Mouse (Mus musculus): Measurements from ENCODE around the gene Uggt1.

Uggt1 gene

GRCm38 (mm10) chr1:36116488-36116887 lies 128.0 kb downstream of the Uggt1 start:
- no peak for DNase-seq (ENCODE audit: low spot score in 2 of 2)

DNA sequence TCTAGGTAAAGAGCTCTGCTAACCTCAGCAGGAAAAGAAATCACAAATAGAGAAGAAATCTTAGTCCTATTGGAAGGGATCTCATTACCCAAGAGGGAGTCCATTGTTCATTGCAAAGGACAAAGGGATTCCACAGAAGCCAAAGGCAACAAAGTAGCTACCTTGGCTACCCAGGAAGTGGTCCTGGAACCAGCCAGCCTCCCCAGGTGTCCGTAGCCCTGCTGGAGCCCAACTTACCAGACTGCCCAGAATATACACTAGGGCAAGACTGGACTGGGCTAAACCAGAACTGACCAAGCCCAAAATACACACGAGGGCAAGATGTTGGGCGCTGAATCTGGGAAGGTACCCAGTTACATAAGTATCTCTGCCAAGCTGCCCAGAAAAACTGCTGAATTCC lies 129.7 kb downstream of the Uggt1 start:
- DNase-seq (ENCODE audit: low spot score in 2 of 2): no peak

- DNase-seq (ENCODE audit: low spot score in 2 of 2): no peak
Measured at GRCm38 (mm10) chr1:36113670-36114069, 130.8 kb downstream of the Uggt1 start.

- DNase-seq (ENCODE audit: low spot score in 2 of 2): no peak
Measured at GRCm38 (mm10) chr1:36112665-36113064, 131.9 kb downstream of the Uggt1 start.

DNA sequence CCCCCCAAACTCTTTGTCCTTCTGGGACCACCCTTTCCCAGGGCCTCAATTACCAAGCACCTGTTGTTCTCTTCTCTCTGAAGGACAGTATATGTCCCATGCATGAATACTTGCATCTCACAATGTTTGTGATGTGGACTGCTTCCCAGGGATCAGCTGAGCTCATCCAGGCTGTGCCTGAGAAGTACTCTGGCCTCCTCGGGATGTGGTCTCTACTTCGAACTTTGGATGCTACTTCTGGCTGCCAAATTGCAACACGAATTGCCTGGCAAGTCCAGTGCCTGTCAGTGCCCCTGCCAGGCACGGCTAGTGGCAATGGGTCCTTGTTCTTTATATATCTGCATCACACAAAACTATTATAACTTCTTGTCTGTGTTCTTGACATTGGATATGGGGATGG lies 134.5 kb downstream of the Uggt1 start:
- no peak for DNase-seq (ENCODE audit: low spot score in 2 of 2)

DNA sequence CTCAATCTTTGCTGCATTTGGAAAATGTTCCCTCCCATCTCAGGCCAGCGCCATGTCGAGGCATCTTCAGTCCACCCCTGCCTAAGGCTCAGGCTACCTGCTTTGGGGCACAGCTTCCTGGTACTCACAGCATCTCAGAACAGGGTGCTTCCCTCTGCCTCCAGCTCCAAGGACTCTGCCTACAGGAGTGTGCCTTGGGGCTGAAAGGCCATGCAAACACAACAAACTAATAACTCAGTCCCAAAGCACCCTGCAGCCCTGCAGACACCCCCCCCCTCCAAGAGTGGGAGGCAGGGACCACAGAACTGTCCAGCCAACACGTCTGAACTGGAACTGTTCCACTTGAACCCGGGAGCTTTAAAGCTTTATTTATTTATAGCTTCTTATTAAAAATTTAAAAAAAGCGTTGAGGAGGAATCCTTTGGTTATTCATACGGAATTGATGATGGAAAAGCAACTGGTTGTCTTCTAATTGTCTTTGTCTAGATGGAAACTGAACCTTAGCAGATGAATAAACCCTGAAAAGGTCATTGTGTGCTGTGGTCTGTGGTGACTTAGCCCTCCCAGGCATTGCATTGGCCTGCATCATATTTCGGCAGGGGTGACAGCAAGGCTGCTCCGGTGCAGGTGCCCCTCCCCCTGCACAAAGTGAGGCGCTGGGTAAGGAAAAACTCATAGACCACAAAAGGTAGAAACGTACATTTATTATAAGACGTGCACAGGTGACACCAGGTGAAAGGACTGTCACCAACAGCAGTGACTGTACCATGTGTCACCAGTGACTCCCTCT lies 138.4 kb downstream of the Uggt1 start:
- no peak for DNase-seq (ENCODE audit: low spot score in 2 of 2)

DNA sequence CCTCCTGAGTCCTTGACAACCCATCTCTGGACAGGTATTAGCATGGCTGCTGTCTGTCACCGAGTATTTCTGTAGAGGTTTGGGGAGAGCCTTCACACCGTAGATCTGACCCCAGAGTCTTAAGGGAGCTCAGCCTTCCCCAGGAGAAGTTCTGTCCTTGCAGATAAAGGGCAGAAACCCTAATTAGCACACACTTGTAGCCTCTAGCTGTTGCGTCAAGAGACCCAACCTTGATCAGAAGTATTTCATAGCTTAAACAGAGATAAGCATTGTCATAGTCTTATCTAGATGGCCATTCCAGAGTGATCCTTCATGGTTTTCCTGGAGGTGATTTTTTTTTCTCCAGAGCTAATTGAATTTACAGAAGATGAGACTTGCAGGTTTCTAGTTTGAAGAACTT lies 144.1 kb downstream of the Uggt1 start:
- DNase-seq (ENCODE audit: low spot score in 2 of 2): no peak

DNA sequence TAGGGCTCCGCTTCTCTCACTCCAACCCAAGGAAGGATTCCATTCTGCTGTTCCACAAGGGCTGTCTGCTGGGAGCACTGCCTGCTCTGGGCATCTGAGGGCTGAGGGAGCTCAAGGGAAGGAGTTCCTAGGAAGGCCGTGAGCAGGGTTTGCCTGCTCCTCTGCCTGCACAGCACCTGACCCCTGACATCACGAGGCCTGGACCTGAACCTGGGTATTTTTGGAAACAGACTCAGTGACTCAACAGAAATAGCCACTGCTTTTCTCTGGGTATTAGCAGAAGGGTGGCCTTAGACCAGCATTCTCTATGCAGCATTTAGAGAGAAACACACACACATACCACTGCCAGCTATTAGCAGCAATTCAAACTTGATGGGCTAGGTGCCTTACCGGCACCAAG lies 146.1 kb downstream of the Uggt1 start:
- no peak for DNase-seq (ENCODE audit: low spot score in 2 of 2)

DNA sequence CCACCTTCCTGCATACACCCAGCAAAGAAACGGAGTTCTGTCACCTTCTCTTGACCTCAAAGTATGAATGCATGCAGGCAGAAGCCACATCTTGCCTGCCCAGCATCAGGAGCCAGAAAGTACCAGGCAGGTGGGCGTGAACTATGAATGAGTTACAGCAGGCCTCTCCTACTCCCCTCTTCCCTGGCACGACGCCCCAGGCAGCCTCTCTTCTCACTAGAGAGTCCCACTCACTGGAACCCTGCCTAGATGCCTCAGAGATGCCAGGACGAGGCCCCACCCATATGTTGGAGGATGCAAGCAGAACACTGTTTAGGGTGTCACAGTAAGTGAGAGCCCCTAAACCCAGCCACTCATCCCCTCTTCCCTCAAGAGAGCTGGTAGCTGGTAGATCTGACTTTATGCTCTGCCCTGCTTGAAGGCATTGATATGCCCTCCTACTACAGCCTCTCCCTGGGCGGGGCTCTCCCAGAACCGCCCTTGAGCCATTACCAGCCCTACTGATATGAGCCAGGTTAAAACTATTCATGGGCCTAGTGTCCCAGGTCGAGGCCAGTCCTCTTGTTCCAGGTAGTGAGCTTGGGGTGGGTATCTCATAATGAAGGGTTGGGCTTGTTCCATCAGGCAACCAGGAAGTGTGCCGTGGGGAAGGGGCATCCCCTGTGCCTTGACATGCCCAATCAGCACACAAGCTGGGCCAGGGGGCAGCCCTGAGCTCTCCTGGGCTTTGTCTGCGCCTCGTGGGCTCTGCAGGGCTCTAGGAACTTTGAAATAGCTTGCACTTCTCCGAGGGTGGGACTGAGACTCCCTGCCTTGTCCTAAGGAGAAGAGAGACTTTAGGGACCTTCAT lies 148.9 kb downstream of the Uggt1 start:
- DNase-seq (ENCODE audit: low spot score in 2 of 2): peak; percentile 44

DNA sequence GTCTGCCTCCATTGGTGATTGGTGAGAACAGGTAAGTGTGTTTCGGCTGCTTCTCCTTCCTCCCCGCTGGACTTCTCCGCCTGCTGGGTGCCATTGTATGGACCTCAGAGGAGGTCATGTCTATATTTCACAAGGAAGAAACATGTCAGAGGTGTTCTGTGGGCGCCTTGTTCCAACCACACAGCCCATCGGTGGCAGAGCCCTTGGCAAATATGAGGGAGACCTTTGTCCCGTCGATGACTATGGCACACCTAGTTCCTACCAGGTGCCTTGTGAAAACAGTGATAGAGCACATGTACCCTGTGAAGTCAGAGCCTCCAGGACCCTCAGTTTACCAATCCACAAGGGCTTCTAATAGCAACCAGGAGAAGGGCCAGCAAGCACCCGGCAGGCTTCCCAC lies 150.8 kb downstream of the Uggt1 start:
- no peak for DNase-seq (ENCODE audit: low spot score in 2 of 2)

DNA sequence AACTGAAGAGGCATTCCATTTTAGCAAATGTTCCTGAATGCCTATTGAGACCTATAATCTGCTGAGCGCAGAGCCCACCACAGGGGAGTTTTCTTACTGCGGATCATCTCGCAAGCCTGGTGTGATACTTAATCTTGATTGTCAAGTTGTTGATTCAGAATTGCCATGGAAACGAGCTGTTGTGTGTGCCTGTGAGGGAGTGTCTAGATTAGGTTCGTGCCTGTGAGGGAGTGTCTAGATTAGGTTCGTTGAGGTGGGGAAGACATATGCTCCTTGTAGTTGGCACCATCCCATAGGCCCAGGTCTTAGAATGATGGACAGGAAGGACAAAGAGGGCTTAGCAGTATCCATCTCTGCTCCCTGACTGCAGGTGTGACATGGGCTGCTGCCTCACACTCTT lies 153.3 kb downstream of the Uggt1 start:
- DNase-seq (ENCODE audit: low spot score in 2 of 2): peak in 1 of 2 experiments; percentile 56

- no peak for DNase-seq (ENCODE audit: low spot score in 2 of 2)
Measured at GRCm38 (mm10) chr1:36090722-36091110, 153.8 kb downstream of the Uggt1 start.

Measured in spleen, postnatal 14 days (tissue).